Mouse (Mus musculus): Measurements from ENCODE around the gene Fam19a4.

DNA sequence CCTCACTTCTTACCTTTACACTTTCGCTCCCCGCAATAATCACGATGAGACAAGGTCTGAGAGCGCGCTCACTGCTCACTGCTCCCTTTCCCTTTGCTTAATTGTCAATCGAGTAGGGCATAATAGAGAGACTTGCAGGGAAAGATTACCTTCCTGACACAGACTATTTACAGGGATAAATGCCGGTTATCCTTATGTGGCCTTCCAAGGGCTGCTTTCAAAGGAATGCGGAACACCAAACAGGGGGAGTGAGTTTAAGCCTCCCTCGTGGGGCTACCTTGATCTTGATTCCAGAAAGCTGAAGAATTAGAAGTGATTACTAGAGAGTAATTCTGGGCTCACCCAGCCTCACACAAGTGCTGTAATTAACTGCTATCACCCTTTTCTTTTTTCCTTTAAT is 19.8 kb upstream of the Fam19a4 start:
- TF ChIP-seq POLR2A (IDR thresholded peaks at IDR 0.05; ENCODE audit: borderline replicate concordance, insufficient read depth, low read length) (no peak), CTCF (IDR thresholded peaks at IDR 0.05; ENCODE audit: borderline replicate concordance, insufficient read depth, low read depth, low read length) (no peak)

All from cerebellum, adult 2 months (tissue).